Mouse (Mus musculus) E14TG2a.4 (cell line): ENCODE data around the gene Olfr66.

Experiments
- H3K27me3 ChIP-seq: 2 replicates; pipeline ENCODE4 v1.6.1; 2014; ENCODE audit warnings: low read length, control low read depth; ENCODE audit not compliant: insufficient read depth
- H3K36me3 ChIP-seq: 2 replicates; pipeline ENCODE4 v1.6.1; 2014; ENCODE audit warnings: low read length, control low read depth; ENCODE audit not compliant: insufficient read depth
- H3K4me1 ChIP-seq: replicated peaks from 2 replicates; pipeline ENCODE4 v1.6.1; 2014; ENCODE audit warnings: low read depth, low read length, control low read depth
- H3K4me3 ChIP-seq: replicated peaks from 2 replicates; pipeline ENCODE4 v1.5.1; 2014; ENCODE audit warnings: mild to moderate bottlenecking, low read length
- H3K9me3 ChIP-seq: 2 replicates; pipeline ENCODE4 v1.6.1; 2014; ENCODE audit warnings: low read length, control low read depth
- CTCF ChIP-seq: conservative IDR thresholded peaks from 2 replicates; pipeline ENCODE4 v1.5.1; 2014; ENCODE audit warnings: low read length
- NANOG ChIP-seq: IDR thresholded peaks from 2 replicates; pipeline ENCODE4 v1.6.1; 2014; ENCODE audit warnings: borderline replicate concordance, low read length, mixed read lengths
- POU5F1 ChIP-seq: IDR thresholded peaks from 2 replicates; pipeline ENCODE4 v1.6.1; 2014; ENCODE audit warnings: low read length, borderline replicate concordance

The Olfr66 gene

GRCm38 (mm10) chr7:103873064-103873463 is 13.0 kb downstream of the Olfr66 start:
- TF ChIP-seq POU5F1 = no peak
- TF ChIP-seq CTCF = no peak
- no peak for TF ChIP-seq NANOG
- H3K4me1 ChIP-seq = no peaks in the 10 kb centered on the region

GRCm38 (mm10) chr7:103870667-103871066 is 15.4 kb downstream of the Olfr66 start:
- Histone ChIP-seq H3K4me3 (no peak overlapping the region), H3K9me3 (no peaks in the 10 kb centered on the region), H3K4me1 (no peaks in the 10 kb centered on the region), H3K36me3 (no peaks in the 10 kb centered on the region), H3K27me3 (no peaks in the 10 kb centered on the region)
- TF ChIP-seq NANOG = no peak
- no peak for TF ChIP-seq CTCF
- no peak for TF ChIP-seq POU5F1

More at GRCm38 (mm10) chr7:103873064-103873463, 13.0 kb downstream of the Olfr66 start:
- H3K27me3 ChIP-seq = no peaks in the 10 kb centered on the region
- no peak overlapping the region for H3K4me3 ChIP-seq
- H3K36me3 ChIP-seq = no peaks in the 10 kb centered on the region
- H3K9me3 ChIP-seq = no peaks in the 10 kb centered on the region

- H3K9me3 ChIP-seq = no peaks in the 10 kb centered on the region
- H3K36me3 ChIP-seq = no peaks in the 10 kb centered on the region
- TF ChIP-seq CTCF (no peak), POU5F1 (no peak), NANOG (no peak)
- H3K4me3 ChIP-seq = no peak overlapping the region
- peaks cover 10% of the 10 kb centered on the region for H3K4me1 ChIP-seq
- H3K27me3 ChIP-seq = no peaks in the 10 kb centered on the region
These were observed 20.3 kb downstream of the Olfr66 start for GRCm38 (mm10) chr7:103865716-103866115.

- peaks cover 10% of the 10 kb centered on the region for H3K4me1 ChIP-seq
- H3K27me3 ChIP-seq = no peaks in the 10 kb centered on the region
- no peaks in the 10 kb centered on the region for H3K36me3 ChIP-seq
- H3K4me3 ChIP-seq = no peak overlapping the region
- TF ChIP-seq POU5F1 (no peak), CTCF (no peak), NANOG (no peak)
- no peaks in the 10 kb centered on the region for H3K9me3 ChIP-seq
These were observed 24.5 kb downstream of the Olfr66 start for GRCm38 (mm10) chr7:103861531-103861930.

- Histone ChIP-seq H3K36me3 (no peaks in the 10 kb centered on the region), H3K9me3 (no peaks in the 10 kb centered on the region), H3K4me3 (no peak overlapping the region), H3K27me3 (no peaks in the 10 kb centered on the region), H3K4me1 (peaks cover 10% of the 10 kb centered on the region)
- TF ChIP-seq POU5F1 = no peak
- no peak for TF ChIP-seq CTCF
- TF ChIP-seq NANOG = no peak
These were observed 25.2 kb downstream of the Olfr66 start for GRCm38 (mm10) chr7:103860855-103861254.

GRCm38 (mm10) chr7:103859076-103859475 is 27.0 kb downstream of the Olfr66 start:
- H3K27me3 ChIP-seq = no peaks in the 10 kb centered on the region
- no peak overlapping the region for H3K4me3 ChIP-seq
- peaks cover 10% of the 10 kb centered on the region for H3K4me1 ChIP-seq
- TF ChIP-seq CTCF (no peak), NANOG (no peak), POU5F1 (no peak)
- no peaks in the 10 kb centered on the region for H3K9me3 ChIP-seq
- no peaks in the 10 kb centered on the region for H3K36me3 ChIP-seq

- TF ChIP-seq NANOG (no peak), CTCF (no peak), POU5F1 (no peak)
- no peaks in the 10 kb centered on the region for H3K36me3 ChIP-seq
- no peaks in the 10 kb centered on the region for H3K27me3 ChIP-seq
- H3K9me3 ChIP-seq = no peaks in the 10 kb centered on the region
- no peaks in the 10 kb centered on the region for H3K4me1 ChIP-seq
- H3K4me3 ChIP-seq = no peak overlapping the region
These were observed 31.4 kb downstream of the Olfr66 start for GRCm38 (mm10) chr7:103854669-103855068.

GRCm38 (mm10) chr7:103853090-103853489 is 33.0 kb downstream of the Olfr66 start, which contains the start of gene Hbb-y:
TSS of gene Hbb-y (minus strand) at chr7:103853216.
- no peak for TF ChIP-seq CTCF
- TF ChIP-seq POU5F1 = no peak
- no peak for TF ChIP-seq NANOG

GRCm38 (mm10) chr7:103844525-103845325 is 41.3 kb downstream of the Olfr66 start:
- H3K4me1 ChIP-seq = no peaks in the 10 kb centered on the region
- no peak for TF ChIP-seq POU5F1
- no peak for TF ChIP-seq CTCF
- no peak for TF ChIP-seq NANOG
- H3K4me3 ChIP-seq = no peak overlapping the region
- H3K27me3 ChIP-seq = no peaks in the 10 kb centered on the region
- H3K9me3 ChIP-seq = no peaks in the 10 kb centered on the region
- H3K36me3 ChIP-seq = no peaks in the 10 kb centered on the region

More at GRCm38 (mm10) chr7:103853090-103853489, 33.0 kb downstream of the Olfr66 start, which contains the start of gene Hbb-y:
- Histone ChIP-seq H3K4me1 (no peaks in the 10 kb centered on the region), H3K27me3 (no peaks in the 10 kb centered on the region), H3K4me3 (no peak within 1 kb of the TSS), H3K9me3 (no peaks in the 10 kb centered on the region), H3K36me3 (no peaks in the 10 kb centered on the region)
